Mouse (Mus musculus) testis, adult 2 months (tissue): ENCODE results near the gene D030056L22Rik.

Source experiments
- CTCF ChIP-seq: fragments of 200-500 bp; IDR thresholded peaks from 2 replicates; pipeline ENCODE4 v1.5.1; 2012; ENCODE audit warnings: low read depth, mild to moderate bottlenecking, inconsistent platforms, low read length, moderate library complexity; ENCODE audit not compliant: control insufficient read depth, insufficient read depth, insufficient replicate concordance
- POLR2A ChIP-seq: fragments of 200-500 bp; IDR thresholded peaks from 2 replicates; pipeline ENCODE4 v1.6.1; 2012; ENCODE audit warnings: low read depth, mild to moderate bottlenecking, inconsistent platforms, low read length, moderate library complexity; ENCODE audit not compliant: control insufficient read depth

DNA sequence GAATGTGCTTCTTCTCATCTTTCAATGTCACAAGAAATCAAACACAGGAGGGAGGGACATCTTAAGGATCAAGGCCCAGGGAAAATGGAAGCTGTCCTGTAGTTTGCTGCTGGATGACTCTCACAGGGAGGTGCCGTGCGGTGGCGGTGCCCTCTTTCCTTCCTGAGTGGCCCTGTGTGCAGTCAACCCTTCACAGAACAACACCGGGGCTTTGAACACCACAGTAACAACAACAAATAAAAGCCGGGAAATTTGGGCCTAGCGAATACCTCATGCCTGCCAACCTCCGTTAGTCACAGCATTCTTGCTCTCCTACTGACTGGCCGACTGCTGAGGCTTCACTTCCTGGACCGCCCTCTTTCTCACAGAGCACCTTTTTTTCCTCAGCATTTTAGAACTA lies 45.9 kb downstream of the D030056L22Rik start:
- no peak for TF ChIP-seq CTCF
- no peak for TF ChIP-seq POLR2A
